Mouse (Mus musculus): ENCODE data around the gene Wnk4. TPM values are rescaled to one million over a fixed set of nuclear protein-coding genes. Genes with fewer than 3 reads are reported as not detected.
"Not testable (repeated sequence)": the region's sequence is repeated elsewhere in the genome, so short reads cannot be mapped to it uniquely, and the experiment has no call there.

Wnk4 gene
- polyA plus RNA-seq, 1 experiment from 2014 or later, result 14.6 TPM

GRCm38 (mm10) chr11:101315082-101315650 lies 54.8 kb downstream of the Wnk4 start:
- WGBS, result 85% methylated on average over 8 of the region's 8 CpGs
- Histone ChIP-seq H3K9me3 (ENCODE audit: low read length) (no peaks in the 10 kb centered on the region), H3K27me3 (replicated peaks; ENCODE audit: insufficient read depth, low read length) (no peaks in the 10 kb centered on the region), H3K4me2 (replicated peaks; ENCODE audit: low read depth, low read length) (peak overlapping the region; percentile 89), H3K4me1 (ENCODE audit: insufficient read depth, low read depth, low read length) (peaks cover 3% of the 10 kb centered on the region; the same call in 1 of the 2 replicates), H3K9ac (replicated peaks; ENCODE audit: low read depth) (peak overlapping the region; percentile 87; the same call in 1 of the 2 replicates), H3K27ac (ENCODE audit: low read length) (peak overlapping the region; percentile 59; the same call in 1 of the 2 replicates), H3K4me3 (ENCODE audit: low read depth, low read length) (peak overlapping the region; percentile 98), H3K36me3 (ENCODE audit: insufficient read depth, low read length) (peaks cover 11% of the 10 kb centered on the region; the same call in 1 of the 2 replicates)
- ATAC-seq (no peak), DNase-seq (ENCODE audit: low spot score) (no peak)
- no peak for TF ChIP-seq CTCF (IDR thresholded peaks at IDR 0.05)
- no peak for TF ChIP-seq EP300 (IDR thresholded peaks at IDR 0.05)

- DNase-seq (ENCODE audit: low spot score) (peak; percentile 95), ATAC-seq (peak; percentile 94)
- Histone ChIP-seq H3K4me2 (replicated peaks; ENCODE audit: low read depth, low read length) (peak within 1 kb of the TSS; percentile 89), H3K4me1 (ENCODE audit: insufficient read depth, low read depth, low read length) (peaks cover 3% of the 10 kb centered on the region; the same call in 1 of the 2 replicates), H3K27me3 (replicated peaks; ENCODE audit: insufficient read depth, low read length) (no peaks in the 10 kb centered on the region), H3K36me3 (ENCODE audit: insufficient read depth, low read length) (peaks cover 19% of the 10 kb centered on the region), H3K9me3 (ENCODE audit: low read length) (no peaks in the 10 kb centered on the region), H3K27ac (ENCODE audit: low read length) (peak within 1 kb of the TSS; percentile 59), H3K9ac (replicated peaks; ENCODE audit: low read depth) (peak within 1 kb of the TSS; percentile 87), H3K4me3 (ENCODE audit: low read depth, low read length) (peak within 1 kb of the TSS; percentile 98)
- TF ChIP-seq CTCF (IDR thresholded peaks at IDR 0.05), result no peak; the same call in 1 of the 2 replicates
- peak; percentile 48; the same call in 1 of the 2 replicates for TF ChIP-seq EP300 (IDR thresholded peaks at IDR 0.05)
- under 1% methylated on average over 52 of the region's 62 CpGs for WGBS
These were observed 55.5 kb downstream of the Wnk4 start, which contains the start of gene Psme3 for GRCm38 (mm10) chr11:101315665-101316500. TSS of gene Psme3 (plus strand) at chr11:101316213.

- ATAC-seq (peak; percentile 36), DNase-seq (ENCODE audit: low spot score) (no peak)
- Histone ChIP-seq H3K27ac (ENCODE audit: low read length) (peak overlapping the region; percentile 59), H3K27me3 (replicated peaks; ENCODE audit: insufficient read depth, low read length) (no peaks in the 10 kb centered on the region), H3K4me2 (replicated peaks; ENCODE audit: low read depth, low read length) (peak overlapping the region; percentile 89), H3K9ac (replicated peaks; ENCODE audit: low read depth) (peak overlapping the region; percentile 87), H3K4me1 (ENCODE audit: insufficient read depth, low read depth, low read length) (peaks cover 3% of the 10 kb centered on the region; the same call in 1 of the 2 replicates), H3K9me3 (ENCODE audit: low read length) (no peaks in the 10 kb centered on the region), H3K36me3 (ENCODE audit: insufficient read depth, low read length) (peaks cover 22% of the 10 kb centered on the region), H3K4me3 (ENCODE audit: low read depth, low read length) (peak overlapping the region; percentile 98)
- TF ChIP-seq CTCF (IDR thresholded peaks at IDR 0.05) (no peak), EP300 (IDR thresholded peaks at IDR 0.05) (no peak)
- WGBS, result 0% methylated on average over 17 of the region's 17 CpGs
These were observed 56.1 kb downstream of the Wnk4 start for GRCm38 (mm10) chr11:101316501-101316917.

GRCm38 (mm10) chr11:101323609-101324008 lies 63.2 kb downstream of the Wnk4 start:
- Histone ChIP-seq H3K9me3 (ENCODE audit: low read length) (no peaks in the 10 kb centered on the region), H3K4me3 (ENCODE audit: low read depth, low read length) (no peak overlapping the region), H3K4me2 (replicated peaks; ENCODE audit: low read depth, low read length) (no peak overlapping the region), H3K36me3 (ENCODE audit: insufficient read depth, low read length) (peaks cover 38% of the 10 kb centered on the region), H3K9ac (replicated peaks; ENCODE audit: low read depth) (no peak overlapping the region), H3K27me3 (replicated peaks; ENCODE audit: insufficient read depth, low read length) (no peaks in the 10 kb centered on the region), H3K4me1 (ENCODE audit: insufficient read depth, low read depth, low read length) (no peaks in the 10 kb centered on the region), H3K27ac (ENCODE audit: low read length) (no peak overlapping the region)
- DNase-seq (ENCODE audit: low spot score), result peak; percentile 81
- TF ChIP-seq EP300 (IDR thresholded peaks at IDR 0.05) (no peak), CTCF (IDR thresholded peaks at IDR 0.05) (peak; percentile 99)
- peak; percentile 62 for ATAC-seq
- 7% methylated on average over 4 of the region's 4 CpGs for WGBS

- Histone ChIP-seq H3K27me3 (replicated peaks; ENCODE audit: insufficient read depth, low read length) (no peaks in the 10 kb centered on the region), H3K9ac (replicated peaks; ENCODE audit: low read depth) (no peak within 1 kb of the TSS), H3K4me2 (replicated peaks; ENCODE audit: low read depth, low read length) (no peak within 1 kb of the TSS), H3K36me3 (ENCODE audit: insufficient read depth, low read length) (peaks cover 31% of the 10 kb centered on the region), H3K9me3 (ENCODE audit: low read length) (no peaks in the 10 kb centered on the region), H3K4me3 (ENCODE audit: low read depth, low read length) (no peak within 1 kb of the TSS), H3K4me1 (ENCODE audit: insufficient read depth, low read depth, low read length) (no peaks in the 10 kb centered on the region), H3K27ac (ENCODE audit: low read length) (no peak within 1 kb of the TSS)
- TF ChIP-seq EP300 (IDR thresholded peaks at IDR 0.05) (no peak), CTCF (IDR thresholded peaks at IDR 0.05) (no peak)
- ATAC-seq (no peak), DNase-seq (ENCODE audit: low spot score) (no peak)
- 79% methylated on average over 5 of the region's 5 CpGs for WGBS
These were observed 64.4 kb downstream of the Wnk4 start, which contains the start of gene Aoc2 for GRCm38 (mm10) chr11:101324763-101325162. TSS of gene Aoc2 (plus strand) at chr11:101325063.

GRCm38 (mm10) chr11:101325201-101325600 lies 64.8 kb downstream of the Wnk4 start:
- not testable (repeated sequence) for H3K27me3 ChIP-seq (replicated peaks; ENCODE audit: insufficient read depth, low read length); ATAC-seq; H3K4me1 ChIP-seq (ENCODE audit: insufficient read depth, low read depth, low read length); DNase-seq (ENCODE audit: low spot score); H3K9me3 ChIP-seq (ENCODE audit: low read length); H3K4me3 ChIP-seq (ENCODE audit: low read depth, low read length); H3K9ac ChIP-seq (replicated peaks; ENCODE audit: low read depth); H3K4me2 ChIP-seq (replicated peaks; ENCODE audit: low read depth, low read length); H3K27ac ChIP-seq (ENCODE audit: low read length)
- peaks cover 26% of the 10 kb centered on the region for H3K36me3 ChIP-seq (ENCODE audit: insufficient read depth, low read length)
- WGBS, result 86% methylated on average over 11 of the region's 11 CpGs

Data from lung, postnatal 0 days (tissue).